Comparison of ENCODE assay signal across 25 mouse cellular contexts in genomic region chr6:39435875-39436274, GRCm38 (mm10). TPM values are rescaled to one million over a fixed set of nuclear protein-coding genes. Genes with fewer than 3 reads are reported as not detected.
DNase-seq lines count a peak whose midpoint lies in the region; ATAC-seq and TF ChIP-seq lines count a peak whose summit lies in the region.
"Had no signal": no experiment of that assay in that cellular context is flagged by ENCODE, and none has a peak within 500 bp of the region (broad histone marks: within the 10 kb centered on the region; RNA-seq: fewer than 3 reads in every experiment).

No protein-coding gene starts in this region.

- H3K27me3 ChIP-seq in midbrain, embryonic 12.5 days, result no peaks in the 10 kb centered on the region
- no peaks in the 10 kb centered on the region for H3K27me3 ChIP-seq in midbrain, embryonic 14.5 days (ENCODE audit: control insufficient read depth, insufficient read depth, low read length)
- no peaks in the 10 kb centered on the region for H3K27me3 ChIP-seq in liver, embryonic 14.5 days (ENCODE audit: control insufficient read depth, insufficient read depth, low read length)
- no peaks in the 10 kb centered on the region for H3K27me3 ChIP-seq in thymus, adult 2 months (ENCODE audit: control insufficient read depth, insufficient read depth, low read length)
- H3K27me3 ChIP-seq in forebrain, embryonic 11.5 days (ENCODE audit: control insufficient read depth, insufficient read depth, low read length), result no peaks in the 10 kb centered on the region
- H3K27me3 ChIP-seq: CH12.LX; heart, embryonic 13.5 days; hindbrain, embryonic 13.5 days; limb, embryonic 12.5 days had no signal

- peak; percentile 65 for TF ChIP-seq EP300 in liver, embryonic 14.5 days (IDR thresholded peaks at IDR 0.05; ENCODE audit: low read depth)

- TF ChIP-seq CTCF in liver, embryonic 14.5 days (IDR thresholded peaks at IDR 0.05; ENCODE audit: low read depth), result no peak
- TF ChIP-seq CTCF in thymus, adult 2 months (IDR thresholded peaks at IDR 0.05; ENCODE audit: borderline replicate concordance, control insufficient read depth, extremely low read depth, insufficient read depth, low read length, poor library complexity), result no peak

- no peak overlapping the region for H3K4me2 ChIP-seq in midbrain, embryonic 12.5 days (replicated peaks)
- no peak overlapping the region for H3K4me2 ChIP-seq in midbrain, embryonic 14.5 days (ENCODE audit: low read length)
- peak overlapping the region; percentile 20; the same call in 1 of the 2 replicates for H3K4me2 ChIP-seq in liver, embryonic 14.5 days (ENCODE audit: low read depth)
- H3K4me2 ChIP-seq in forebrain, embryonic 11.5 days (ENCODE audit: low read depth, low read length, severe bottlenecking), result no peak overlapping the region
- H3K4me2 ChIP-seq: heart, embryonic 13.5 days; hindbrain, embryonic 13.5 days; limb, embryonic 12.5 days had no signal

- 0 out of 2 replicates have a peak, but pooled peaks cover 8% of the 10 kb centered on the region for H3K4me1 ChIP-seq in midbrain, embryonic 12.5 days
- no peaks in the 10 kb centered on the region for H3K4me1 ChIP-seq in midbrain, embryonic 14.5 days (ENCODE audit: control insufficient read depth, insufficient read depth, low read length)
- H3K4me1 ChIP-seq in liver, embryonic 14.5 days (replicated peaks; ENCODE audit: control insufficient read depth in 2 of 2, insufficient read depth in 2 of 2, low read length in 1 of 2), result peaks cover 32 to 35% of the 10 kb centered on the region in 2 experiments
- no peaks in the 10 kb centered on the region for H3K4me1 ChIP-seq in thymus, adult 2 months (replicated peaks; ENCODE audit: control insufficient read depth, insufficient read depth, low read length)
- no peaks in the 10 kb centered on the region for H3K4me1 ChIP-seq in forebrain, embryonic 11.5 days (replicated peaks; ENCODE audit: control insufficient read depth, insufficient read depth, low read length)
- H3K4me1 ChIP-seq: heart, embryonic 13.5 days; hindbrain, embryonic 13.5 days; limb, embryonic 12.5 days had no signal

- no peak overlapping the region for H3K9ac ChIP-seq in midbrain, embryonic 12.5 days (replicated peaks)
- H3K9ac ChIP-seq in midbrain, embryonic 14.5 days (replicated peaks; ENCODE audit: low read length), result no peak overlapping the region
- H3K9ac ChIP-seq in liver, embryonic 14.5 days (replicated peaks), result no peak overlapping the region; the same call in 1 of the 2 replicates
- H3K9ac ChIP-seq in forebrain, embryonic 11.5 days (ENCODE audit: low read length), result no peak overlapping the region
- H3K9ac ChIP-seq: heart, embryonic 13.5 days; hindbrain, embryonic 13.5 days; limb, embryonic 12.5 days had no signal

- H3K36me3 ChIP-seq in midbrain, embryonic 12.5 days, result no peaks in the 10 kb centered on the region
- no peaks in the 10 kb centered on the region for H3K36me3 ChIP-seq in midbrain, embryonic 14.5 days (ENCODE audit: control insufficient read depth, insufficient read depth, low read length)
- no peaks in the 10 kb centered on the region for H3K36me3 ChIP-seq in liver, embryonic 14.5 days (replicated peaks; ENCODE audit: control insufficient read depth, insufficient read depth, low read depth)
- no peaks in the 10 kb centered on the region for H3K36me3 ChIP-seq in thymus, adult 2 months (ENCODE audit: control insufficient read depth, insufficient read depth, low read length)
- no peaks in the 10 kb centered on the region for H3K36me3 ChIP-seq in forebrain, embryonic 11.5 days (ENCODE audit: control insufficient read depth, insufficient read depth, low read length)
- H3K36me3 ChIP-seq: heart, embryonic 13.5 days; hindbrain, embryonic 13.5 days; limb, embryonic 12.5 days had no signal

- no peak for TF ChIP-seq POLR2A in thymus, adult 2 months (IDR thresholded peaks at IDR 0.05; ENCODE audit: control insufficient read depth, extremely low read depth, insufficient read depth, low read length, poor library complexity)

- WGBS in midbrain, embryonic 12.5 days, result 89% methylated on average over 5 of the region's 5 CpGs
- 77% methylated on average over 5 of the region's 5 CpGs for whole genome bisulfite sequencing in midbrain, embryonic 14.5 days
- WGBS in liver, embryonic 14.5 days (ENCODE audit: insufficient replicate concordance), result 38% methylated on average over 5 of the region's 5 CpGs
- 94% methylated on average over 5 of the region's 5 CpGs for WGBS in thymus, adult 2 months
- 88% methylated on average over 5 of the region's 5 CpGs for WGBS in forebrain, embryonic 11.5 days

- H3K4me3 ChIP-seq in midbrain, embryonic 12.5 days, result no peak overlapping the region
- H3K4me3 ChIP-seq in midbrain, embryonic 14.5 days (replicated peaks; ENCODE audit: low read depth, low read length), result no peak overlapping the region
- no peak overlapping the region for H3K4me3 ChIP-seq in liver, embryonic 14.5 days (ENCODE audit: insufficient read depth in 1 of 2, low read depth in 2 of 2, low read length in 2 of 2)
- H3K4me3 ChIP-seq in thymus, adult 2 months (ENCODE audit: control insufficient read depth, insufficient read depth, low read length), result no peak overlapping the region
- no peak overlapping the region for H3K4me3 ChIP-seq in forebrain, embryonic 11.5 days (ENCODE audit: low read depth, low read length)
- H3K4me3 ChIP-seq: heart, adult 2 months; heart, embryonic 13.5 days; hindbrain, embryonic 13.5 days; limb, embryonic 12.5 days; megakaryocyte, embryonic 14.5 days had no signal

- no peaks in the 10 kb centered on the region for H3K9me3 ChIP-seq in midbrain, embryonic 12.5 days
- no peaks in the 10 kb centered on the region for H3K9me3 ChIP-seq in midbrain, embryonic 14.5 days (ENCODE audit: control insufficient read depth, low read length)
- no peaks in the 10 kb centered on the region for H3K9me3 ChIP-seq in liver, embryonic 14.5 days (ENCODE audit: control insufficient read depth, low read length)
- no peaks in the 10 kb centered on the region for H3K9me3 ChIP-seq in forebrain, embryonic 11.5 days (ENCODE audit: control insufficient read depth, low read length)
- H3K9me3 ChIP-seq: heart, embryonic 13.5 days; hindbrain, embryonic 13.5 days; limb, embryonic 12.5 days; megakaryocyte, embryonic 14.5 days had no signal

- H3K27ac ChIP-seq in midbrain, embryonic 12.5 days (replicated peaks), result 0 out of 2 replicates have a peak overlapping the region, but pooled peaks have one; percentile 46
- no peak overlapping the region for H3K27ac ChIP-seq in midbrain, embryonic 14.5 days (replicated peaks; ENCODE audit: low read depth, low read length)
- H3K27ac ChIP-seq in liver, embryonic 14.5 days, result peak overlapping the region; percentile 76
- no peak overlapping the region for H3K27ac ChIP-seq in thymus, adult 2 months (ENCODE audit: control insufficient read depth, insufficient read depth, low read length)
- H3K27ac ChIP-seq in forebrain, embryonic 11.5 days (ENCODE audit: low read depth, low read length), result no peak overlapping the region
- H3K27ac ChIP-seq: heart, adult 2 months; heart, embryonic 13.5 days; hindbrain, embryonic 13.5 days; kidney, postnatal 0 days; limb, embryonic 12.5 days had no signal

- ATAC-seq in midbrain, embryonic 12.5 days (ENCODE audit: low FRiP score, low read depth), result no peak
- no peak for ATAC-seq in midbrain, embryonic 14.5 days (ENCODE audit: low FRiP score, low TSS enrichment)
- peak; percentile 58 for ATAC-seq in erythroblast, adult 5-6 weeks (replicated peaks; ENCODE audit: low FRiP score, poor library complexity, severe bottlenecking)
- peak; percentile 65 for ATAC-seq in liver, embryonic 14.5 days (ENCODE audit: insufficient read depth)
- no peak for ATAC-seq in forebrain, embryonic 11.5 days (replicated peaks; ENCODE audit: low FRiP score)
- ATAC-seq: activated CD4-positive, CD25-positive, alpha-beta regulatory T cell, adult 4 months had no signal

- no peak for DNase-seq in midbrain, embryonic 14.5 days
- no peak for DNase-seq in liver, embryonic 14.5 days (ENCODE audit: low read depth in 3 of 3, low spot score in 3 of 3)
- no peak for DNase-seq in thymus, adult 2 months
- no peak for DNase-seq in forebrain, embryonic 11.5 days (ENCODE audit: low spot score)
- DNase-seq in kidney, postnatal 14 days, result no peak
- DNase-seq: adrenal gland, postnatal 10 days; B cell, adult 2 months; cerebellum, adult 2 months; cerebellum, postnatal 25 days; gastrocnemius, postnatal 36 days; heart, adult 2 months; heart, postnatal 14 days; kidney, adult 2 months; lung, adult 2 months; thymus, postnatal 25 days had no signal

RNA-seq across cellular contexts. Expression of gene Mkrn1, which starts 15.6 kb away (rescaled TPM):
- polyA plus RNA-seq in midbrain, embryonic 12.5 days (2016; fragmentation: Nextera tagmentation; extraction: Ambion mirVana), result 167 and 184 TPM in 2 replicates
- polyA plus RNA-seq in midbrain, embryonic 14.5 days (2014; fragmentation: Nextera tagmentation; extraction: Ambion mirVana), result 244 and 294 TPM in 2 replicates
- 1,353 and 1,373 TPM in 2 replicates for total RNA-seq in erythroblast, adult 5-6 weeks (2015; ENCODE audit: low replicate concordance)
- 1,538 and 2,743 TPM in 2 replicates for total RNA-seq in erythroblast, adult 5-6 weeks (2017; ENCODE audit: low replicate concordance)
- 89.7 and 116 TPM in 2 replicates for polyA plus RNA-seq in liver, embryonic 14.5 days (2012; rRNA removed)
- 198 and 207 TPM in 2 replicates for polyA plus RNA-seq in liver, embryonic 14.5 days (2014; fragmentation: Nextera tagmentation; extraction: Ambion mirVana)
- polyA plus RNA-seq in thymus, adult 2 months (2012; rRNA removed), result 44.3 and 45.8 TPM in 2 replicates
- 91.9 and 92.6 TPM in 2 replicates for polyA plus RNA-seq in forebrain, embryonic 11.5 days (2014; fragmentation: Nextera tagmentation; extraction: Ambion mirVana)

RNA-seq across cellular contexts. Expression of gene Rab19, which starts 54.9 kb away (rescaled TPM):
- polyA plus RNA-seq in midbrain, embryonic 12.5 days (2016; fragmentation: Nextera tagmentation; extraction: Ambion mirVana), result 0.20 and 0.26 TPM in 2 replicates
- 0.17 TPM in 1 of 2 replicates, not detected in the other for polyA plus RNA-seq in midbrain, embryonic 14.5 days (2014; fragmentation: Nextera tagmentation; extraction: Ambion mirVana)
- 0.84 TPM in 1 of 2 replicates, not detected in the other for total RNA-seq in erythroblast, adult 5-6 weeks (2015; ENCODE audit: low replicate concordance)
- 0.26 and 2.9 TPM in 2 replicates for total RNA-seq in erythroblast, adult 5-6 weeks (2017; ENCODE audit: low replicate concordance)
- polyA plus RNA-seq in liver, embryonic 14.5 days (2012; rRNA removed), result 0.04 and 0.17 TPM in 2 replicates
- 0.32 and 0.38 TPM in 2 replicates for polyA plus RNA-seq in liver, embryonic 14.5 days (2014; fragmentation: Nextera tagmentation; extraction: Ambion mirVana)
- 9.8 and 13.2 TPM in 2 replicates for polyA plus RNA-seq in thymus, adult 2 months (2012; rRNA removed)
- 0.28 and 0.55 TPM in 2 replicates for polyA plus RNA-seq in forebrain, embryonic 11.5 days (2014; fragmentation: Nextera tagmentation; extraction: Ambion mirVana)
- total RNA-seq: gastrocnemius, adult 18-20 months; gastrocnemius, postnatal 36 days had no signal

RNA-seq across cellular contexts. Expression of gene Slc37a3, which starts 58.4 kb away (rescaled TPM):
- polyA plus RNA-seq in midbrain, embryonic 12.5 days (2016; fragmentation: Nextera tagmentation; extraction: Ambion mirVana), result 52.6 and 53.0 TPM in 2 replicates
- 58.4 and 69.3 TPM in 2 replicates for polyA plus RNA-seq in midbrain, embryonic 14.5 days (2014; fragmentation: Nextera tagmentation; extraction: Ambion mirVana)
- 0.42 and 3.1 TPM in 2 replicates for total RNA-seq in erythroblast, adult 5-6 weeks (2015; ENCODE audit: low replicate concordance)
- total RNA-seq in erythroblast, adult 5-6 weeks (2017; ENCODE audit: low replicate concordance), result 1.7 and 9.2 TPM in 2 replicates
- 3.7 and 3.9 TPM in 2 replicates for polyA plus RNA-seq in liver, embryonic 14.5 days (2012; rRNA removed)
- 6.0 and 6.3 TPM in 2 replicates for polyA plus RNA-seq in liver, embryonic 14.5 days (2014; fragmentation: Nextera tagmentation; extraction: Ambion mirVana)
- polyA plus RNA-seq in thymus, adult 2 months (2012; rRNA removed), result 28.6 and 30.8 TPM in 2 replicates
- polyA plus RNA-seq in forebrain, embryonic 11.5 days (2014; fragmentation: Nextera tagmentation; extraction: Ambion mirVana), result 36.7 and 39.4 TPM in 2 replicates

Comparison
In these comparisons a context has a peak if more than half of its experiments do, and no peak if none do; other contexts are left out.
1. H3K27ac ChIP-seq: peak in midbrain, embryonic 12.5 days (single experiment) and liver, embryonic 14.5 days (single experiment); none in midbrain, embryonic 14.5 days (single experiment), thymus, adult 2 months (single experiment) and forebrain, embryonic 11.5 days (single experiment).
2. ATAC-seq: peak in erythroblast, adult 5-6 weeks (single experiment) and liver, embryonic 14.5 days (single experiment); none in midbrain, embryonic 12.5 days (single experiment), midbrain, embryonic 14.5 days (single experiment) and forebrain, embryonic 11.5 days (single experiment).